Mouse (Mus musculus): Measurements from ENCODE around the gene Kcp. TPM values are rescaled to one million over a fixed set of nuclear protein-coding genes. Genes with fewer than 3 reads are reported as not detected.

Kcp gene
- total RNA-seq, 2 experiments from 2014 or later = 2.7 to 5.8 TPM

GRCm38 (mm10) chr6:29430681-29431420, 76.9 kb downstream of the Kcp start:
- intact Hi-C loops (cut with DNase I) = loop anchor here (5.0 kb wide), 1 partner anchor 84 kb away; the partner anchor contains the start of gene Calu
- DNase-seq = peak in 1 of 2 experiments; percentile 25

- intact Hi-C loops (cut with DNase I) = no loop called here
- DNase-seq = no peak
These were observed 79.6 kb downstream of the Kcp start for GRCm38 (mm10) chr6:29428171-29428570.

- no peak for DNase-seq
These were observed 81.4 kb downstream of the Kcp start for GRCm38 (mm10) chr6:29426331-29426730.

GRCm38 (mm10) chr6:29425118-29425517, 82.6 kb downstream of the Kcp start:
- intact Hi-C loops (cut with DNase I) = no loop called here
- DNase-seq = no peak

More at GRCm38 (mm10) chr6:29426331-29426730, 81.4 kb downstream of the Kcp start:
- intact Hi-C loops (cut with DNase I) = no loop called here

Other genes with a start within 250 kb of the Kcp start
- 1 to 10 TPM; 4.4 to 5.7 TPM for gene Hilpda, start 235.5 kb downstream of the Kcp start, total RNA-seq (2021)
- gene Fam71f2, start 228.4 kb downstream of the Kcp start, total RNA-seq (2021) = under 1 TPM in 1 of 2 experiments, not detected in 1; 0.27 TPM
- not detected for gene Fam71f1, start 188.8 kb downstream of the Kcp start, total RNA-seq (2021)
- 100 to 1,000 TPM; 240 to 254 TPM for gene Calu, start 159.9 kb downstream of the Kcp start, total RNA-seq (2021)
- gene Opn1sw, start 119.5 kb downstream of the Kcp start, total RNA-seq (2021) = under 1 TPM in 1 of 2 experiments, not detected in 1; 0.11 TPM
- gene Ccdc136, start 111.6 kb downstream of the Kcp start, total RNA-seq (2021) = 1 to 10 TPM; 1.7 to 3.0 TPM
- 100 to 1,000 TPM; 205 to 216 TPM for gene Flnc, start 74.7 kb downstream of the Kcp start, total RNA-seq (2021)
- 100 to 1,000 TPM; 105 to 107 TPM for gene Atp6v1f, start 40.2 kb downstream of the Kcp start, total RNA-seq (2021)
- gene Atp6v1fnb, start 36.5 kb downstream of the Kcp start, total RNA-seq (2021) = not detected
- 1 to 10 TPM; 3.1 to 3.7 TPM for gene Irf5, start 18.7 kb upstream of the Kcp start, total RNA-seq (2021)
- gene Tnpo3, start 101.9 kb upstream of the Kcp start, total RNA-seq (2021) = 10 to 100 TPM; 43.0 to 43.6 TPM
- 1 to 10 TPM; 1.2 to 1.5 TPM for gene Tspan33, start 186.3 kb upstream of the Kcp start, total RNA-seq (2021)
- gene Smo, start 227.6 kb upstream of the Kcp start, total RNA-seq (2021) = 10 to 100 TPM in 1 of 2 experiments, 1 to 10 TPM in 1; 9.0 to 10.0 TPM